9 mouse cellular contexts compared by ENCODE assay signal in the genomic region with DNA sequence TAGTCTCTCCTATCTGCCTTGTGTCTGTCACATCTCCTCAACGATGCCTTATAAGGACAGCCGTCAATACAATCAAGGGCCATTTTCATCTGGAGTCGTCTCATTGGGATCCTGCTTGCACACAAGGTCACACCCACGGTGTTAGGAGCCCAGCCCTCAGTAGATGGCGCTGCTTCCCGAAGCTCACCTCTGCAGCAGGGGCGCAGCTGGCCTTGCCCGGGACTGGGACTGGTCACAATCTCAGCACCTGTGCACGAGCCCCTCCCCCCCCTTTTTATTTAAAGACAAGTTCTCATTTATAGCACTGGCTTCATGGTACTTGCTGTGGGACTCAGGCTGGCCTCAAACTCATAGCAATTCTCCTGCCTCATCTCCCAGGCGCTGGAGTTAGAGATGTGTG. TPM values are rescaled to one million over a fixed set of nuclear protein-coding genes. Genes with fewer than 3 reads are reported as not detected.
A peak's percentile ranks its signal among the peaks of the same experiment; 100 is the strongest.
DNase-seq lines count a peak whose midpoint lies in the region; ATAC-seq and TF ChIP-seq lines count a peak whose summit lies in the region.
"Had no signal": no experiment of that assay in that cellular context is flagged by ENCODE, and none has a peak within 500 bp of the region (broad histone marks: within the 10 kb centered on the region; RNA-seq: fewer than 3 reads in every experiment).

No protein-coding gene starts in this region.

- TF ChIP-seq POLR2A in spleen, adult 2 months (IDR thresholded peaks at IDR 0.05; ENCODE audit: low read depth, low read length), result no peak

- H3K9ac ChIP-seq in liver, embryonic 12.5 days, result no peak overlapping the region
- H3K9ac ChIP-seq in lung, embryonic 16.5 days (ENCODE audit: low read length), result no peak overlapping the region
- H3K9ac ChIP-seq: heart, embryonic 13.5 days had no signal

- H3K36me3 ChIP-seq in liver, embryonic 12.5 days, result no peaks in the 10 kb centered on the region
- no peaks in the 10 kb centered on the region for H3K36me3 ChIP-seq in lung, embryonic 16.5 days (ENCODE audit: control insufficient read depth, insufficient read depth, low read length)
- H3K36me3 ChIP-seq in spleen, adult 2 months (ENCODE audit: control insufficient read depth, insufficient read depth, low read length), result no peaks in the 10 kb centered on the region
- H3K36me3 ChIP-seq: heart, embryonic 13.5 days had no signal

- H3K27me3 ChIP-seq in liver, embryonic 12.5 days (replicated peaks), result peaks cover 33% of the 10 kb centered on the region
- H3K27me3 ChIP-seq in lung, embryonic 16.5 days (ENCODE audit: control insufficient read depth, insufficient read depth, low read depth, low read length), result peaks cover 8% of the 10 kb centered on the region
- no peaks in the 10 kb centered on the region for H3K27me3 ChIP-seq in spleen, adult 2 months (ENCODE audit: control insufficient read depth, insufficient read depth, low read length)

- H3K4me2 ChIP-seq in liver, embryonic 12.5 days, result no peak overlapping the region
- no peak overlapping the region for H3K4me2 ChIP-seq in lung, embryonic 16.5 days (ENCODE audit: low read depth, low read length)
- H3K4me2 ChIP-seq: heart, embryonic 13.5 days had no signal

- WGBS in liver, embryonic 12.5 days (ENCODE audit: insufficient replicate concordance), result 14% methylated on average over 10 of the region's 10 CpGs
- 14% methylated on average over 10 of the region's 10 CpGs for WGBS in lung, embryonic 16.5 days
- WGBS in spleen, adult 2 months, result 17% methylated on average over 10 of the region's 10 CpGs

- H3K27ac ChIP-seq in liver, embryonic 12.5 days, result no peak overlapping the region
- no peak overlapping the region for H3K27ac ChIP-seq in lung, embryonic 16.5 days (ENCODE audit: low read length)
- H3K27ac ChIP-seq in spleen, adult 2 months (ENCODE audit: insufficient read depth, low read length), result no peak overlapping the region
- H3K27ac ChIP-seq: heart, embryonic 13.5 days had no signal

- no peak for ATAC-seq in liver, embryonic 12.5 days
- peak; percentile 80 for ATAC-seq in inflammation-experienced regulatory T-cells, adult 6 months
- peak; percentile 37; the same call in 1 of the 2 replicates for ATAC-seq in lung, embryonic 16.5 days (ENCODE audit: low read depth)

- DNase-seq in liver, result peak; percentile 77
- DNase-seq in T-cell, adult 2 months (ENCODE audit: low spot score), result peak; percentile 59
- peak; percentile 42 for DNase-seq in embryo, embryonic 11.5 days (ENCODE audit: low read depth, low spot score)
- peak; percentile 59 to 86 for DNase-seq in spleen, adult 2 months (ENCODE audit: low read depth in 1 of 2, low spot score in 2 of 2)
- no peak for DNase-seq in right cerebral cortex, postnatal 25 days

- peaks cover 28% of the 10 kb centered on the region for H3K4me1 ChIP-seq in liver, embryonic 12.5 days
- H3K4me1 ChIP-seq in lung, embryonic 16.5 days (replicated peaks; ENCODE audit: control insufficient read depth, insufficient read depth, low read length), result peaks cover 5% of the 10 kb centered on the region; the same call in 1 of the 2 replicates
- H3K4me1 ChIP-seq in spleen, adult 2 months (ENCODE audit: control insufficient read depth, insufficient read depth, insufficient read length), result peaks cover 17% of the 10 kb centered on the region; the same call in 1 of the 2 replicates

- no peaks in the 10 kb centered on the region for H3K9me3 ChIP-seq in liver, embryonic 12.5 days (replicated peaks)
- no peaks in the 10 kb centered on the region for H3K9me3 ChIP-seq in lung, embryonic 16.5 days (ENCODE audit: control insufficient read depth, low read length)
- H3K9me3 ChIP-seq: heart, embryonic 13.5 days had no signal

- TF ChIP-seq CTCF in spleen, adult 2 months (IDR thresholded peaks at IDR 0.05; ENCODE audit: extremely low read depth, insufficient read depth, insufficient read length, insufficient replicate concordance), result peak; percentile 86

- H3K4me3 ChIP-seq in liver, embryonic 12.5 days, result no peak overlapping the region
- H3K4me3 ChIP-seq in lung, embryonic 16.5 days (ENCODE audit: low read length), result no peak overlapping the region
- no peak overlapping the region for H3K4me3 ChIP-seq in spleen, adult 2 months (ENCODE audit: extremely low read depth, insufficient read depth, insufficient read length)
- H3K4me3 ChIP-seq: heart, embryonic 13.5 days had no signal

RNA-seq across cellular contexts. Expression of gene Emc8, which starts 15.2 kb away (rescaled TPM):
- polyA plus RNA-seq in liver, embryonic 12.5 days (2016; fragmentation: Nextera tagmentation; extraction: Ambion mirVana), result 171 and 180 TPM in 2 replicates
- polyA plus RNA-seq in inflammation-experienced regulatory T-cells, adult 6 months (2017; shearing (Covaris generic)), result 10 to 100 TPM; 41.3 to 90.8 (median 53.1) TPM
- polyA plus RNA-seq in lung, embryonic 16.5 days (2015; fragmentation: Nextera tagmentation; extraction: Ambion mirVana), result 237 and 248 TPM in 2 replicates
- 45.7 and 75.1 TPM in 2 replicates for polyA plus RNA-seq in spleen, adult 2 months (2012; rRNA removed)

RNA-seq across cellular contexts. Expression of gene Cox4i1, which starts 15.6 kb away (rescaled TPM):
- polyA plus RNA-seq in liver, embryonic 12.5 days (2016; fragmentation: Nextera tagmentation; extraction: Ambion mirVana), result 769 and 831 TPM in 2 replicates
- 1,000 to 10,000 TPM; 1,064 to 1,179 (median 1,122) TPM for polyA plus RNA-seq in inflammation-experienced regulatory T-cells, adult 6 months (2017; shearing (Covaris generic))
- 1,058 and 1,114 TPM in 2 replicates for polyA plus RNA-seq in lung, embryonic 16.5 days (2015; fragmentation: Nextera tagmentation; extraction: Ambion mirVana)
- polyA plus RNA-seq in spleen, adult 2 months (2012; rRNA removed), result 437 and 535 TPM in 2 replicates

RNA-seq across cellular contexts. Expression of gene Gm27021, which starts 15.7 kb away (rescaled TPM):
- polyA plus RNA-seq in liver, embryonic 12.5 days (2016; fragmentation: Nextera tagmentation; extraction: Ambion mirVana), result 0.69 and 0.79 TPM in 2 replicates
- under 1 TPM in 1 of 3 experiments, not detected in 2; 0.98 TPM for polyA plus RNA-seq in inflammation-experienced regulatory T-cells, adult 6 months (2017; shearing (Covaris generic))
- polyA plus RNA-seq in lung, embryonic 16.5 days (2015; fragmentation: Nextera tagmentation; extraction: Ambion mirVana), result 2.5 and 3.2 TPM in 2 replicates
- polyA plus RNA-seq in spleen, adult 2 months (2012; rRNA removed), result 0.18 and 2.8 TPM in 2 replicates

RNA-seq across cellular contexts. Expression of gene 1190005I06Rik, which starts 36.2 kb away (rescaled TPM):
- polyA plus RNA-seq in liver, embryonic 12.5 days (2016; fragmentation: Nextera tagmentation; extraction: Ambion mirVana), result 0.83 and 1.3 TPM in 2 replicates
- 1 to 10 TPM in 1 of 3 experiments, not detected in 2; 1.6 TPM for polyA plus RNA-seq in inflammation-experienced regulatory T-cells, adult 6 months (2017; shearing (Covaris generic))
- polyA plus RNA-seq in lung, embryonic 16.5 days (2015; fragmentation: Nextera tagmentation; extraction: Ambion mirVana), result 4.5 and 5.4 TPM in 2 replicates
- polyA plus RNA-seq in spleen, adult 2 months (2012; rRNA removed), result 0.42 and 0.74 TPM in 2 replicates

RNA-seq across cellular contexts. Expression of gene Irf8, which starts 52.6 kb away (rescaled TPM):
- polyA plus RNA-seq in liver, embryonic 12.5 days (2016; fragmentation: Nextera tagmentation; extraction: Ambion mirVana), result 10.6 TPM in 2 replicates
- 10 to 100 TPM; 14.7 to 24.6 (median 20.5) TPM for polyA plus RNA-seq in inflammation-experienced regulatory T-cells, adult 6 months (2017; shearing (Covaris generic))
- polyA plus RNA-seq in lung, embryonic 16.5 days (2015; fragmentation: Nextera tagmentation; extraction: Ambion mirVana), result 19.1 and 22.5 TPM in 2 replicates
- 255 and 267 TPM in 2 replicates for polyA plus RNA-seq in spleen, adult 2 months (2012; rRNA removed)
